Mouse (Mus musculus): ENCODE results near the gene Tsku. TPM values are rescaled to one million over a fixed set of nuclear protein-coding genes. Genes with fewer than 3 reads are reported as not detected.

Gene Tsku
- total RNA-seq, 2 experiments from 2014 or later: 4.0 to 4.4 TPM

- no peak for DNase-seq
- intact Hi-C loops (cut with DNase I): no loop called here
Observed at GRCm38 (mm10) chr7:98332678-98333397, 28.3 kb downstream of the Tsku start.

- intact Hi-C loops (cut with DNase I): no loop called here
- DNase-seq: no peak
Observed at GRCm38 (mm10) chr7:98331932-98332331, 29.2 kb downstream of the Tsku start.

- DNase-seq: no peak
- intact Hi-C loops (cut with DNase I): no loop called here
Observed at GRCm38 (mm10) chr7:98330375-98331002, 30.6 kb downstream of the Tsku start.

GRCm38 (mm10) chr7:98329651-98330374, 31.3 kb downstream of the Tsku start:
- DNase-seq: no peak
- intact Hi-C loops (cut with DNase I): no loop called here

- intact Hi-C loops (cut with DNase I): no loop called here
- no peak for DNase-seq
Observed at GRCm38 (mm10) chr7:98328311-98328710, 32.8 kb downstream of the Tsku start.

GRCm38 (mm10) chr7:98326051-98326450, 35.1 kb downstream of the Tsku start:
- DNase-seq: no peak
- intact Hi-C loops (cut with DNase I): no loop called here

- no peak for DNase-seq
- intact Hi-C loops (cut with DNase I): no loop called here
Observed at GRCm38 (mm10) chr7:98324228-98324627, 36.9 kb downstream of the Tsku start.

GRCm38 (mm10) chr7:98323288-98324019, 37.7 kb downstream of the Tsku start:
- peak; percentile 29 to 30 for DNase-seq
- intact Hi-C loops (cut with DNase I): no loop called here

GRCm38 (mm10) chr7:98322415-98322814, 38.7 kb downstream of the Tsku start:
- no peak for DNase-seq
- intact Hi-C loops (cut with DNase I): no loop called here

- no peak for DNase-seq
Observed at GRCm38 (mm10) chr7:98321083-98321482, 40.0 kb downstream of the Tsku start, which contains the start of gene Acer3. Acer3 (minus strand) TSS chr7:98321208.

GRCm38 (mm10) chr7:98320006-98320556, 41.0 kb downstream of the Tsku start:
- no peak for DNase-seq
- intact Hi-C loops (cut with DNase I): no loop called here

More at GRCm38 (mm10) chr7:98321083-98321482, 40.0 kb downstream of the Tsku start, which contains the start of gene Acer3:
- intact Hi-C loops (cut with DNase I): no loop called here

GRCm38 (mm10) chr7:98316568-98316967, 44.6 kb downstream of the Tsku start:
- DNase-seq: no peak
- intact Hi-C loops (cut with DNase I): no loop called here

GRCm38 (mm10) chr7:98315087-98315486, 46.0 kb downstream of the Tsku start:
- intact Hi-C loops (cut with DNase I): no loop called here
- no peak for DNase-seq

- intact Hi-C loops (cut with DNase I): no loop called here
Observed at GRCm38 (mm10) chr7:98312185-98312920, 48.8 kb downstream of the Tsku start.

GRCm38 (mm10) chr7:98310266-98310665, 50.9 kb downstream of the Tsku start:
- intact Hi-C loops (cut with DNase I): no loop called here
- no peak for DNase-seq

More at GRCm38 (mm10) chr7:98312185-98312920, 48.8 kb downstream of the Tsku start:
- DNase-seq: no peak

- intact Hi-C loops (cut with DNase I): loop anchor here (5.0 kb wide), 1 partner anchor 33 kb away; no protein-coding TSS in a partner anchor
- peak; percentile 97 to 98 for DNase-seq
Observed at GRCm38 (mm10) chr7:98309219-98310030, 51.7 kb downstream of the Tsku start.

GRCm38 (mm10) chr7:98308607-98309218, 52.4 kb downstream of the Tsku start:
- DNase-seq: no peak
- intact Hi-C loops (cut with DNase I): loop anchor here (5.0 kb wide), 1 partner anchor 34 kb away; no protein-coding TSS in a partner anchor

Measured in heart, postnatal 14 days (tissue).